Mouse (Mus musculus): ENCODE results near the gene Adamtsl5. TPM values are rescaled to one million over a fixed set of nuclear protein-coding genes. Genes with fewer than 3 reads are reported as not detected.

The Adamtsl5 gene
- polyA plus RNA-seq, 1 experiment from 2014 or later, result 0.48 TPM

DNA sequence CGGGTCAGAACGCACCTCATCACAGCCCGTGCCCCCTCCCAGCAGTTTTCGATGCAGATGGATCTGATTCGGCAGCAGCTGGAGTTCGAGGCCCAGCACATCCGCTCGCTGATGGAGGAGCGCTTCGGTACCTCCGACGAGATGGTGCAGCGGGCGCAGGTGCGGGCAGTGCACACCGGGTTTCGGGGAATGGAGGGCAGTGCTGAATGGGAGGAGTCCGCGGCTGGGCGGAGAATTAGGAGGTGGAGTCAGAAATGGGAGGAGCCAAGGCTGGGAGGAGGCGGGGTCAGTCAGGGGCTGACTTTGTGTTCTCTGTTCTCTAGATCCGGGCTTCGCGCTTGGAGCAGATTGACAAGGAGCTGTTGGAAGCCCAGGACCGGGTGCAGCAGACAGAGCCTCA, 43.4 kb downstream of the Adamtsl5 start:
- H3K4me2 ChIP-seq (ENCODE audit: low read length), result peak overlapping the region; percentile 1; the same call in 1 of the 2 replicates
- no peak for ATAC-seq
- H3K9ac ChIP-seq (ENCODE audit: low read length), result no peak overlapping the region
- H3K36me3 ChIP-seq (ENCODE audit: control insufficient read depth, insufficient read depth, low read length), result peaks cover 83% of the 10 kb centered on the region
- H3K27me3 ChIP-seq (replicated peaks; ENCODE audit: control insufficient read depth, insufficient read depth, low read length), result no peaks in the 10 kb centered on the region
- peaks cover 20% of the 10 kb centered on the region for H3K4me1 ChIP-seq (ENCODE audit: control insufficient read depth, insufficient read depth, low read length)
- WGBS, result 33% methylated on average over 25 of the region's 25 CpGs
- H3K9me3 ChIP-seq (replicated peaks; ENCODE audit: control insufficient read depth, low read length), result no peaks in the 10 kb centered on the region
- H3K4me3 ChIP-seq (ENCODE audit: low read depth, low read length), result peak overlapping the region; percentile 4; the same call in 1 of the 2 replicates
- no peak overlapping the region for H3K27ac ChIP-seq (ENCODE audit: low read depth, low read length)
- DNase-seq (ENCODE audit: low spot score), result no peak

DNA sequence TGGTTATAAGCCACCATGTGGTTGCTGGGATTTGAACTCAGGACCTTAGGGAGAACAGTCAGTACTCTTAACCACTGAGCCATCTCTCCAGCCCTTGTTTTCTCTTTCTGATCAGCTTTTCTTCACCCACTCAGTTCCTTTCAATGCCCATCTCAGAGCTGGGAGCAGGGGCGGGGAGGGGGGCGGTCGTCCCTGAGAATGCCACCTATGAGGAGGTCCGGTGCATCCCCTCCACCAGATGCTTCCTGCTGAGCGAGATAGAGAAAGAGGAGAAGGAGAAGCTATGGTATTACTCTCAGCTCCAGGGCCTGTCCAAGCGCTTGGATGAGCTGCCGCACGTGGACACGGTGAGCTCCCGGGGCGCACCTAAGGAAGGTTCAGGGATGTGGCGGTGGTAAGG, 43.8 kb downstream of the Adamtsl5 start:
- Histone ChIP-seq H3K36me3 (ENCODE audit: control insufficient read depth, insufficient read depth, low read length) (peaks cover 79% of the 10 kb centered on the region), H3K4me2 (ENCODE audit: low read length) (peak overlapping the region; percentile 1; the same call in 1 of the 2 replicates), H3K27me3 (replicated peaks; ENCODE audit: control insufficient read depth, insufficient read depth, low read length) (no peaks in the 10 kb centered on the region), H3K9ac (ENCODE audit: low read length) (no peak overlapping the region), H3K4me3 (ENCODE audit: low read depth, low read length) (peak overlapping the region; percentile 4; the same call in 1 of the 2 replicates), H3K27ac (ENCODE audit: low read depth, low read length) (no peak overlapping the region), H3K4me1 (ENCODE audit: control insufficient read depth, insufficient read depth, low read length) (peaks cover 20% of the 10 kb centered on the region), H3K9me3 (replicated peaks; ENCODE audit: control insufficient read depth, low read length) (no peaks in the 10 kb centered on the region)
- DNase-seq (ENCODE audit: low spot score), result no peak
- 36% methylated on average over 12 of the region's 12 CpGs for WGBS
- no peak for ATAC-seq

DNA sequence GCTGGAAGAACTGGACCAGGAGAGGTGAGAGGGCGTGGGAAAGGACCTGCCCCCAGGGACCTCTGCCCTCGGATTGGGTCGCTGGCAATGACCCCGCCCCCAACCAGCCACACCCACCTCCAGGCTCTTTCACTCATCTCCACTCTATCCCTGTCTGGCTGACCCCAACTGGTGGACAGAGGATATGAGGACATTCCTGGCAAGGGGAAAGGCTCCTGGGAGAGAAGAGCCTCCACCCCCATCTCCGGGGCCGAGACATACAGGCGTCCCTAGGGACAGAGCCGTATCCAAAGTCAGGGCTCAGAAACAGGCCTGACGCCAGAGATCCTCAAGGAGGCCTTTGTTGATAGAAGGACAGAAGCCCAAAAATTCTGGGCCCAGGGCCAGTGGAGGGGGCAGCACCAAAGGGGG, 45.7 kb downstream of the Adamtsl5 start:
- Histone ChIP-seq H3K4me3 (ENCODE audit: low read depth, low read length) (peak overlapping the region; percentile 74), H3K27ac (ENCODE audit: low read depth, low read length) (peak overlapping the region; percentile 98; the same call in 1 of the 2 replicates), H3K36me3 (ENCODE audit: control insufficient read depth, insufficient read depth, low read length) (peaks cover 59% of the 10 kb centered on the region), H3K4me2 (ENCODE audit: low read length) (peak overlapping the region; percentile 75), H3K4me1 (ENCODE audit: control insufficient read depth, insufficient read depth, low read length) (peaks cover 29% of the 10 kb centered on the region), H3K9ac (ENCODE audit: low read length) (peak overlapping the region; percentile 99), H3K9me3 (replicated peaks; ENCODE audit: control insufficient read depth, low read length) (no peaks in the 10 kb centered on the region), H3K27me3 (replicated peaks; ENCODE audit: control insufficient read depth, insufficient read depth, low read length) (no peaks in the 10 kb centered on the region)
- 30% methylated on average over 9 of the region's 9 CpGs for WGBS
- peak; percentile 52 for DNase-seq (ENCODE audit: low spot score)
- ATAC-seq, result no peak

DNA sequence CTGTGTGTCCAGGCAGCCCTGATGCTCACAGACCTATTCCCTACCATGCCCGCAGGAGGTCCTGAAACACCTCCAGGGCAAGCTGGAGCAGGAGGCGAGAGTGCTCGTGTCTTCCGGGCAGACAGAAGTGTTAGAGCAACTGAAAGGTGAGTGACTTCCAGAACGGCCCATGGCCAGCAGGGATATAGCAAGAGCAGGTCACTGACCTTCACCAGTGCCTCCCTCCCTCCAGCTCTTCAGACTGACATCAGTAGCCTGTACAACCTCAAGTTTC, 46.2 kb downstream of the Adamtsl5 start:
- peak overlapping the region; percentile 75 for H3K4me2 ChIP-seq (ENCODE audit: low read length)
- H3K9me3 ChIP-seq (replicated peaks; ENCODE audit: control insufficient read depth, low read length), result no peaks in the 10 kb centered on the region
- DNase-seq (ENCODE audit: low spot score) (no peak), ATAC-seq (no peak)
- WGBS, result 72% methylated on average over 5 of the region's 5 CpGs
- no peaks in the 10 kb centered on the region for H3K27me3 ChIP-seq (replicated peaks; ENCODE audit: control insufficient read depth, insufficient read depth, low read length)
- peak overlapping the region; percentile 98 for H3K27ac ChIP-seq (ENCODE audit: low read depth, low read length)
- H3K4me1 ChIP-seq (ENCODE audit: control insufficient read depth, insufficient read depth, low read length), result peaks cover 33% of the 10 kb centered on the region
- H3K36me3 ChIP-seq (ENCODE audit: control insufficient read depth, insufficient read depth, low read length), result peaks cover 55% of the 10 kb centered on the region
- H3K9ac ChIP-seq (ENCODE audit: low read length), result peak overlapping the region; percentile 99
- peak overlapping the region; percentile 74 for H3K4me3 ChIP-seq (ENCODE audit: low read depth, low read length)

DNA sequence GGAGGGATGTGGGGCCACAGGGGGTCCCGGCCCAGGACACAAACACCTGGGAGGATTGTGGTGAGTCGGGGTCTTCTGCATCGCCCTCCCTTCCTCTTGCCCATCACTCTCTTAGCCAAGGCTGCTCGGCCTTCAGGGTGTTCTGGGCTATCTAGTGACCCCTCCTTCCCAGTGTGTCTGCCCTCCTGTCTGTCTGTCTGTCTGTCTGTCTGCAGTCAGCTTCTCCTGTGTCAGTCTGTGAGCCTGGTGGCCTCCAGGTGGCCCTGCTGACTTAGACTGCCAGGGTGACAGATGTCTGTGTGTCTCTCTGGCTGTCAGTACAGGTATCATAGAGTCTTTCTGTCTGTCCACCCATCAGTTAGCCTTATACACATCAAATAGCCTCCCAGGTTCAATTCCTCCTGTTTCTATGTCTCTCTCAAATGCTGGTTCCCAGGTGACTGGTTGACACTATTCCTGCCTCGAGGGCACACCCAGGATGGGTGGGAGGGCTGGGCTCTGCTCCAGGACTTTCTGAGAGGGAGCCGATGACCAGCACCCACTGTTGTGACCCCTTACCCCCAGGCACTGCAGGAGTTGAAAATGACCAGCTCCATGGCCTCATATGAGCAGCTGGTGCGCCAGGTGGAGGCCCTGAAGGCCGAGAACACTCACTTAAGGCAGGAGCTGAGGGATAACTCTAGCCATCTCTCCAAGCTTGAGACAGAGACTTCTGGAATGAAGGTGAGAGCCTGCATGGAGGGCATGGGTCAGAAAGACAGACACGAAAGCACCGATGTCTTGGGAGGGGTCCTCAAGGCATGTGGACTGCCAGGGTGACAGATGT, 46.7 kb downstream of the Adamtsl5 start:
- H3K9me3 ChIP-seq (replicated peaks; ENCODE audit: control insufficient read depth, low read length), result no peaks in the 10 kb centered on the region
- peaks cover 39% of the 10 kb centered on the region for H3K4me1 ChIP-seq (ENCODE audit: control insufficient read depth, insufficient read depth, low read length)
- H3K27me3 ChIP-seq (replicated peaks; ENCODE audit: control insufficient read depth, insufficient read depth, low read length), result no peaks in the 10 kb centered on the region
- DNase-seq (ENCODE audit: low spot score), result no peak
- H3K4me3 ChIP-seq (ENCODE audit: low read depth, low read length), result peak overlapping the region; percentile 74
- no peak for ATAC-seq
- peaks cover 49% of the 10 kb centered on the region for H3K36me3 ChIP-seq (ENCODE audit: control insufficient read depth, insufficient read depth, low read length)
- H3K9ac ChIP-seq (ENCODE audit: low read length), result peak overlapping the region; percentile 99
- H3K4me2 ChIP-seq (ENCODE audit: low read length), result peak overlapping the region; percentile 75
- peak overlapping the region; percentile 98 for H3K27ac ChIP-seq (ENCODE audit: low read depth, low read length)
- WGBS, result 71% methylated on average over 10 of the region's 10 CpGs

DNA sequence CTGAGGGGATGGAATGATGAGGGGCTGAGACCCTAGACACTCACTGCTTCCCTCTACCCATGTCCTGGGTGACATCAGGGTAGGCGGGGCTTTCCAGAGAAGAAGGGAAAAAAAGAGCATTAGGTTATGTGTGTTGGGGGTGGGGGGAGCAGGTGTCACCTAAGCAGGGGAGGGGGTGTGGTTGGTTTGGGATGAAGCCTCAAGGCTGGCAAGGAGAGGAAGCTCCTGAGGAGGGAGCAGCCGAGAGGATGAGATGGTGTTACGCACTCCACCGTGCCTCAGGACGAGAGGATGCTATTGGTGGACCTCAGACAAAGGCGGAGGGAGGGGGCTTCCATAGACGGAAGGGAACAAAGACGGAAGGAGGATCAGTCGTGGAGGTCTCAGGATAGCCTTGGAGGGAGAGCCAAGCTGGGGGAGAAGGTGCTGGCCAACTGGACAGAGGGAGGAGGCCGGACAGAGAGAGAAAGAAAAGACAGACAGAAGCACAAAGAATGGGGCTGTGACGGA, 47.5 kb downstream of the Adamtsl5 start:
- DNase-seq (ENCODE audit: low spot score) (peak; percentile 95), ATAC-seq (peak; percentile 76)
- peak overlapping the region; percentile 74 for H3K4me3 ChIP-seq (ENCODE audit: low read depth, low read length)
- WGBS, result 5% methylated on average over 11 of the region's 11 CpGs
- peaks cover 42% of the 10 kb centered on the region for H3K36me3 ChIP-seq (ENCODE audit: control insufficient read depth, insufficient read depth, low read length)
- peak overlapping the region; percentile 98 for H3K27ac ChIP-seq (ENCODE audit: low read depth, low read length)
- peak overlapping the region; percentile 99 for H3K9ac ChIP-seq (ENCODE audit: low read length)
- no peaks in the 10 kb centered on the region for H3K9me3 ChIP-seq (replicated peaks; ENCODE audit: control insufficient read depth, low read length)
- H3K27me3 ChIP-seq (replicated peaks; ENCODE audit: control insufficient read depth, insufficient read depth, low read length), result no peaks in the 10 kb centered on the region
- H3K4me2 ChIP-seq (ENCODE audit: low read length), result peak overlapping the region; percentile 75
- peaks cover 41% of the 10 kb centered on the region for H3K4me1 ChIP-seq (ENCODE audit: control insufficient read depth, insufficient read depth, low read length)

DNA sequence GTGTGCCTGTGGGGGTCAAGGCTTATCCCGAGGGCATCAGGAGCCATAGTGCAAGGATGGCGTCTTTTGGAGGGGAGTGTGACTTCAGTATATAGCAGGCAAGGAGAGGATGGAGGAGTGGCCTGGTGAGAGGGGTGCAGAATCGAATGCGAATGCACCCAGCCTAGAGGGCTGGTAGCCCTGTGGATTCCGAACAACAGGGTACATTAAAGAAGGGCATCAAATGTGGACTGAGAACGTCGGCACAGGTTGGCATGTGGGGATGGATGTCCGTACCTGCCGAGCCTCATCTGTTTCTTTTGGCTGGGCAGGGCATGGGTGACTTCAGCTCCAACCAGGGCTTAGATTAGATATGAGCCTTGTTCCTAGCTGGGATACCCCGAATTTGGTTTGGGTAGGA, 48.4 kb downstream of the Adamtsl5 start:
- 41% methylated on average over 10 of the region's 10 CpGs for WGBS
- no peak for ATAC-seq
- peak overlapping the region; percentile 99 for H3K9ac ChIP-seq (ENCODE audit: low read length)

GRCm38 (mm10) chr10:80299301-80299700, 48.9 kb downstream of the Adamtsl5 start:
- H3K36me3 ChIP-seq (ENCODE audit: control insufficient read depth, insufficient read depth, low read length), result peaks cover 37% of the 10 kb centered on the region
- no peaks in the 10 kb centered on the region for H3K9me3 ChIP-seq (replicated peaks; ENCODE audit: control insufficient read depth, low read length)
- ATAC-seq (peak; percentile 2; the same call in 1 of the 2 replicates), DNase-seq (ENCODE audit: low spot score) (peak; percentile 49)
- whole genome bisulfite sequencing, result 4% methylated on average over 13 of the region's 15 CpGs
- H3K4me3 ChIP-seq (ENCODE audit: low read depth, low read length), result peak overlapping the region; percentile 74
- H3K4me1 ChIP-seq (ENCODE audit: control insufficient read depth, insufficient read depth, low read length), result peaks cover 39% of the 10 kb centered on the region
- peak overlapping the region; percentile 98 for H3K27ac ChIP-seq (ENCODE audit: low read depth, low read length)
- peak overlapping the region; percentile 99 for H3K9ac ChIP-seq (ENCODE audit: low read length)
- H3K27me3 ChIP-seq (replicated peaks; ENCODE audit: control insufficient read depth, insufficient read depth, low read length), result no peaks in the 10 kb centered on the region
- peak overlapping the region; percentile 75 for H3K4me2 ChIP-seq (ENCODE audit: low read length)

More for the DNA sequence above, 48.4 kb downstream of the Adamtsl5 start:
- Histone ChIP-seq H3K36me3 (ENCODE audit: control insufficient read depth, insufficient read depth, low read length) (peaks cover 37% of the 10 kb centered on the region), H3K4me2 (ENCODE audit: low read length) (peak overlapping the region; percentile 75), H3K27ac (ENCODE audit: low read depth, low read length) (peak overlapping the region; percentile 98), H3K4me1 (ENCODE audit: control insufficient read depth, insufficient read depth, low read length) (peaks cover 44% of the 10 kb centered on the region), H3K27me3 (replicated peaks; ENCODE audit: control insufficient read depth, insufficient read depth, low read length) (no peaks in the 10 kb centered on the region), H3K9me3 (replicated peaks; ENCODE audit: control insufficient read depth, low read length) (no peaks in the 10 kb centered on the region), H3K4me3 (ENCODE audit: low read depth, low read length) (peak overlapping the region; percentile 74)
- DNase-seq (ENCODE audit: low spot score), result no peak
